Mouse (Mus musculus) T-helper 2 cell (primary cell): ENCODE data around the gene Pycr1.
"Not testable (repeated sequence)": the region's sequence is repeated elsewhere in the genome, so short reads cannot be mapped to it uniquely, and the experiment has no call there.

Experiments used
- in situ Hi-C: fragments of 300-600 bp; cut with MboI, MseI; formaldehyde crosslinking; loops from one replicate; pipeline ENCODE4 v1.15.1; 2025; ENCODE audit warnings: high pct_unique_total_duplicates

Pycr1 gene

GRCm38 (mm10) chr11:120643601-120643987, at the start of gene Pycr1:
Gene Pycr1, minus strand, starts transcription at chr11:120643769.
- in situ Hi-C loops = no loop called here

- in situ Hi-C loops = loop anchor here (10.0 kb wide), 1 partner anchor 308 kb away; no protein-coding TSS in a partner anchor
Observed at GRCm38 (mm10) chr11:120692471-120693011, 49.0 kb upstream of the Pycr1 start.

DNA sequence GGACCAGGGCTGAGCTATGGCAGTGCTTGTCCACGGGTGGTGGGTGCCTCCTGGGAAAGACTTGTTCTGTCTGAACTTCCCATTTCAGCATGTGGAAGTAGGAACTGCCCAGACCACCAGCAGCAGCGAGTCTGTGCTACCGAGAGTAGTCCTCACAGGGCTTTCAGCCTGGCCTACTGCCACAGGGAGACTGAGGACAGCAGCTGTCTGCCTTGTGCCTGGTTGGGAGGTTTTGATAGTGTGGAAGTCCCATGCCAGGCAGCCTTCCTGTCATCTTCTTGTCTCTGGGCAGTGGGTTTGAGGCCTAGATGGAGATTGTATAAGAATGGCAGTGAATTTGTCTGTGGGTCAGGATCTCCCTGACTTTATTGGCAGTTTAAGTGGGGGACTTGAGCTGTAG, 45.8 kb upstream of the Pycr1 start:
- in situ Hi-C loops = no loop called here

- in situ Hi-C loops = no loop called here
Observed at GRCm38 (mm10) chr11:120686650-120687272, 43.2 kb upstream of the Pycr1 start.

GRCm38 (mm10) chr11:120684660-120685059, 41.1 kb upstream of the Pycr1 start:
- in situ Hi-C loops = no loop called here

DNA sequence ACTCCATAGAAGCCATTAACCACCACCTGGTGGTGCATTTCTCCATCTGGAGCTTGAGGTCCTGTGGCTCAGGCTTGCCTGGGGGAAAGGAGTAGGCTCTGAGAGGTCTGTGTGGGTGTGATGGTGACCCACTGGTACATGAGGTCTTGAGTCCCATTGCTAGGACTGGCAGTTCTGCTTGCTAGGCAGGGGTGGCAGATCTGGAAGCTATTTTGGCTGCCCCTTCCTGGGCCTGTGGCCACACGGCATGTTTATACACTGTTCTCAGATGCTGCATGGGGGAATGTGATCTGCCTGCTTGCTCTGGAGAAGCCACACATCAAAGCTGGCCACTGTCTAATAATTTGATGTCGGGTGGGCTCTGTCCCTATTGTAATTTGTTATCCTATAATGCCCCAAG, 40.5 kb upstream of the Pycr1 start:
- in situ Hi-C loops = no loop called here

- in situ Hi-C loops = no loop called here
Observed at GRCm38 (mm10) chr11:120683536-120683935, 40.0 kb upstream of the Pycr1 start.

DNA sequence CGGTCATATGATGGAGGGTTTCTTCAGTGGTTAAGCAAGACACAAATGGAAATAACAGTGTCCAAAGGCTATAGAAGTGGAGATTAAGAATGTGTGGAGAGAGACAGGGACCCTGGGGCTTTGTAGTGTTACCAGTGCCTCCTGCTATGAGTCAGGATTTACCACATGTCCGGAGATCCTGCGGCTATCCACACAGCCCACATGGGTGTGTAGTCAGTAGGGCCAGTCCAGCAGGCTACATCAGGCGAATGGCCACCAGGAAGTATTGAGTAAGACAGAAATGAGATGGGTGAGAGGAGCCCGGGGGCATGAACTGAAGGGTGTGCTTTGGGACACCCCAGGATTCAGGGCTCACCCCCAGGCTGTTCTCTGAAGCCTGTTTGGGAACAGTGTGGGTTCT, 39.1 kb upstream of the Pycr1 start:
- in situ Hi-C loops = no loop called here

DNA sequence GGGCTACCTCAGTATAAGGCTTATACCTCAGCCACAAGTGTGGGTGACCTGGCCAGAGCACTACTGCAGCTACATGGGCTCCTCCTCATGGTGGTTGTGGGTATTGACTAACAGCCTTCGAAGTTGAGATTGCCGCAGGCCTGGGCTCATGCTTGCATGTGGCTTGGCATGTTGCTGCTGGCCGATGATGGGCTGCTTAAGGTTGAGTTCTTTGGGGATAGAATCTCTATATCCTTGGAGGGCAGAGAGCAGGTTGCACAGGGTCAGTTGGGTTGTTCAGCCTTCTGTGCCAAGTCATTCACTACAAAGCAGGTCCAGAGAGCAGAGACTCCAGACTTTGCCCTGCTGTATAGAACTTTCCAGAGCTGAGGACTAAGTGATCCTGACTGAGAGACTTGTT, 36.3 kb upstream of the Pycr1 start:
- in situ Hi-C loops = no loop called here

DNA sequence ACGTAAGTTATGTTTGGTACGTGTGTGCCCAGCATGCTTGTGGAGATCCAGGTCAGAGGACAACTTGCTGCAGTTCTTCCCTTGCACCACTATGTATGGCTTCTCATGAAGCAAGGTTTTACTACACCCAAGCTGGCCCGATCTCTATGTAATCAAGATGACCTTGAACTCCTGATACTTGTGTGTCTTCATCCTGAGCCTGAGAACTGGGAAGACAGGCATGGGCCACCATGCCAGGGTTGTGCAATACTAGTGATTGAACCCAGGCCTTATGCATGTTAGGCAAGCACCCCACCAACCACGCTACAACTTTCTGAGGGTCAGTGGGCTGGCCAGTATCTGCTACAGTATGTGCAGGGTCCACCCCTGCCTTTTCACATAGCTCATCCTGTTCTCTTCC, 33.4 kb upstream of the Pycr1 start:
- in situ Hi-C loops = no loop called here

DNA sequence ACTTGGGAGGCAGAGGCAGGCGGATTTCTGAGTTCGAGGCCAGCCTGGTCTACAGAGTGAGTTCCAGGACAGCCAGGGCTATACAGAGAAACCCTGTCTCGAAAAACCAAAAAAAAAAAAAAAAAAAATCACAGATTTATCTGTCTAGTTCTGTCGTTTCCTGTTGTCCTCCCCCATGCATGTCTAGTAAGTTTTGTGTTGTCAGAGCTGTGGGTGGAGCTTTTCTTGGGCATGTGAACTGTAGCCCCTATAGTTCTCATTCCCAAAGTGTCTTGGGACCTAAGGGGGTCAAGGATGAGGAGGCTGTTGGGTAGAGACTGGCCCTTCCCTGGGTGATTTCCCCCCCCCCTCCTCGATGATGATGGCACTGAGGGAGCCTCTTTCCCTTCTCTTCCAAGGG, 32.3 kb upstream of the Pycr1 start:
- in situ Hi-C loops = not testable (repeated sequence)

DNA sequence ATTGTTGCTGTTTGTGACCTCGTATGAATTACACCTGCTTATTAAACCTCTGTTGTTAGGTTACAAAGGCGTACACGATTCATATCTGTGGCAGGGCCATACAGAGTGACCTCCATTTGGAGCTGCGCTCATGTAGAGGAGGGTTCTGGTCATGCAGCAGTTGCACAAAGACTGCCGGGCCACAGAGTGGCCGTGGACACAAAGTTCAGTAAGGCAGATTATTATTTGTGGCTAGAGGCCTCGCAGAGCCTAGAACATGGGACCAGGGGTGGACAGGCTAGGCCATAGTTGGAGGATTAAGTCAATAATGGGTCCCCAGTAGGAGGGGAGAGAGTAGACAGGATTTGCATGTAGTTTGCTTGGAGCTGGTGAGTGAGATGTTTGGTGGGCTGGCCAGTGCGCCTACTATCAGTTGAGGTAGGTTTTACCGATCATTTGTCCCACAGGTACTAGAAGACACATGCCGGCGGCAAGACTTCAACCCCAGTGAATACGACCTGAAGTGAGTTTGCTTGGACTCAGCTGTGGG, 30.1 kb upstream of the Pycr1 start:
- in situ Hi-C loops = no loop called here

- in situ Hi-C loops = no loop called here
Observed at GRCm38 (mm10) chr11:120672687-120673593, 29.4 kb upstream of the Pycr1 start, which contains the start of gene Aspscr1. Gene Aspscr1, plus strand, starts transcription at chr11:120672973.

GRCm38 (mm10) chr11:120666617-120667016, 23.0 kb upstream of the Pycr1 start:
- in situ Hi-C loops = no loop called here

GRCm38 (mm10) chr11:120665406-120665805, 21.8 kb upstream of the Pycr1 start:
- in situ Hi-C loops = no loop called here

GRCm38 (mm10) chr11:120663714-120664113, 20.1 kb upstream of the Pycr1 start:
- in situ Hi-C loops = no loop called here

- in situ Hi-C loops = no loop called here
Observed at GRCm38 (mm10) chr11:120662759-120663158, 19.2 kb upstream of the Pycr1 start.

DNA sequence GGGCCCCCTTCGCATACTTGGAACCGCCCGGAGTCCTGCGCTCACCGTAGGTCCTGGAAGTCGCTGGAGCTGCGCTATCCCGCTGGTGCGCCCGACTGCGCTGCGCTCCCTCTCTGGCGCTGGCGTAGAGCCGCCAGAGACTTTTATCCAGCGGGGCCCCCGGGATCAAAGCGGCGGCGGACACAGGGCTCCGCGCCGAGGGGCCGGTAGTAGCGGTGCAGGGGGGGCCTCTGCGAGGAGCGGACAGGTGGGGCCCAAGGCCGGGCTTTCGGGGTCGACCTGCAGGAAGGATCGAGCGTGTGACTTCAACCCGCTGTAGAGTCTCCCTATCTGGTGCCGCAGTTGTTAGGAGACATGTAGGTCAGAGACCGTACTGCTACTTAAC, 17.5 kb upstream of the Pycr1 start, which contains the start of gene Notum:
Gene Notum, minus strand, starts transcription at position 100 of the 385 bp plus-strand sequence.
- in situ Hi-C loops = no loop called here

DNA sequence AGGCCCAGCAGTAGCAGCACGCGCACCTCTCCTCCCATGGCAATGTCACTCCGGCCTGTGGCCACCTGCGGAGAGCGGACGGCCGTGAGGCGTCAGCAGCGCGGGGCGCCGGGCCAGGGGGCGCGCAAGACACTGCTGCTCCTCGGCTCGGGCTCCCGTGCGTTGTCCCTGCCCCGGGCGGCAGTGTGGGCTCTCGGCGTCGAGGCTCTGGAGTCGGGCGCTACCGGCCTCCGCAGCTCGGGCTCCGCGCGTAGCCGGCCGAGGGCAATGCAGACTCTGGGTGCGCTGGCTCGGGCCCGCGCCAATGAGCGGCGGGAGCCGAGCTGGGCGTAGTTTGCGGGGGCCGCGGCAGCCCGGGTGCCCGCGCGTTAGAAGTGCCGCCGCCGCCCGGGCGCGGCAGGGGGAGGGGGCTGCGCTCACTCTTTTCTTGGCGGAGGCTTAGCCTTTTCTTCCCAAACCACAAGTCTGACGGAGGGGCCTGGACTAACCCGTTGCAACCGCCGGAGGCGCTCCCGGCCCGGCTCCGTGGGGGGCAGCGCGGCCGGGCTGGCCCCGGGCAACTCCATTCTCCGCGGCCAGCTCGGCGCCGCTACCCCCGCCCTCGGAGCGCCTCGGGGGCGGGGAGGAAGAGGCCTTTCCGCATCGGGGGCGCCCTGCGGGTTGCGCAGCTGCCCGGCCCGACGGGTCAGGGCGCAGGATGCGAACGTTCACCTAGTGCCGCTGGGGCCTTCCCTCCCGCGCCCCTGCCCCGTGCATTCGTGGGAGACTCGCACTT, 16.9 kb upstream of the Pycr1 start:
- in situ Hi-C loops = no loop called here

DNA sequence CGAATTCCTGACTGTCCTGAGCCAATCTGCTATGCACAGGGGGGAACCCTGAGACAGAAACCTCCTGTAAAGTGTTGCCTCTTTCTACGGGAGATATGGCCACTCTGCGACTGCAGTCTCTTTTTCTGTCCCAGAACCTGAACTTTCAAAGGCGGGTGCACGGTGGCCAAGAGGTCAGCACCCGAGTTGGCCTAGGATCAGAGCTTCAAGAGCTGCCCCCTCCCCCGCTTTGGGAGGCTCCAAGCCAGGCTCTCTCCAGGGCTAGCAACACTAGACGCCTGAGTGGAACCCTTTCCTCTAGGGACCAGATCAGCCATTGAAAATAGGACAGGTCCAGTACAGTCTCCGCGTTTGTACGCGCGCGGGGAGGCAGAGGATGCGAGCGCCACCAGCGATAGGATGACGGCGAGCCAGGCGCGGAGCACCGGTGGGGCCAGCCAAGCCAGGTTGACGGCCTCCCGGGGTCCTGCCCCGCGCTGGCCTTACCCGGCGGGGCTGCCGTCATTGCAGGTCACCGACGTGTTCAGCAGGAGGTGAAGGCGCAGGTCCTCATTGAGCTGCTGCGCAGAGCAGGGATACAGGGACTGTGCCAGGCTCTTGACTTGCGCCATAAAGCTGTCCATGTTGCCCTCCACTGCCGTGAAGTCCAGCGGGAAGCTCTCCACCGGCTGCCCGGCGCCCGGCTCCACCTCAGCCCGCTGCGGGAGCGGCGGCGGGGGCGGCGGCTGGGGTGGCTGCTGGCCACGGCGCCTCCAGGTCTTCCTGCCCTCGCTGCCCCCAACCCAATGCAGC, 16.1 kb upstream of the Pycr1 start:
- in situ Hi-C loops = no loop called here
